Mouse (Mus musculus) thymus, postnatal 10 days (tissue): ENCODE measurements at regions not wholly inside any gene's neighbourhood (a gene's known extent, or its start where the extent isn't known, plus 50 kb on each side); places are given as distances from the start of the nearest gene placed in this dataset.

Experiments
- DNase-seq, 2 experiments: peaks; one replicate each; pipeline ENCODE4 v3.0.0; 2021; ENCODE audit warnings: low spot score in 2 of 2

DNA sequence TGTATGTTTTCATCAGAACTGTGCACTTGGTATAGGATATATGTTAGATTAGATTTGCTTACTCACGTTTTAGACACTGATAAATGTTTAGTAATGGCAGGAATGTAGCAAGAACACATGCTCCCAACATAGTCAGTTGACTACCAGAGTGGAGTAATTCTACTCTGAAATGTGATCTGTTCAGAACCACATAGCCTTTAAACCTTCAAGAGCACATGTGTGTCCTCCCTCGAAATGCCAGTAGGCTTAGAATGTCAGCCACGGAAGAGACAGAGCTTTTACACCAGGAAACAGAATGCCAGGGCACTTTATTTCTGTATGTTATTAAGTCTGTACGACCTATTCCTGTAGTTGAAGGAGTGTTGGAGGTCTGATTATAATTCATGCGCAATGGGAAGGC, 51.3 kb upstream of the Cd28 start:
- no peak for DNase-seq

DNA sequence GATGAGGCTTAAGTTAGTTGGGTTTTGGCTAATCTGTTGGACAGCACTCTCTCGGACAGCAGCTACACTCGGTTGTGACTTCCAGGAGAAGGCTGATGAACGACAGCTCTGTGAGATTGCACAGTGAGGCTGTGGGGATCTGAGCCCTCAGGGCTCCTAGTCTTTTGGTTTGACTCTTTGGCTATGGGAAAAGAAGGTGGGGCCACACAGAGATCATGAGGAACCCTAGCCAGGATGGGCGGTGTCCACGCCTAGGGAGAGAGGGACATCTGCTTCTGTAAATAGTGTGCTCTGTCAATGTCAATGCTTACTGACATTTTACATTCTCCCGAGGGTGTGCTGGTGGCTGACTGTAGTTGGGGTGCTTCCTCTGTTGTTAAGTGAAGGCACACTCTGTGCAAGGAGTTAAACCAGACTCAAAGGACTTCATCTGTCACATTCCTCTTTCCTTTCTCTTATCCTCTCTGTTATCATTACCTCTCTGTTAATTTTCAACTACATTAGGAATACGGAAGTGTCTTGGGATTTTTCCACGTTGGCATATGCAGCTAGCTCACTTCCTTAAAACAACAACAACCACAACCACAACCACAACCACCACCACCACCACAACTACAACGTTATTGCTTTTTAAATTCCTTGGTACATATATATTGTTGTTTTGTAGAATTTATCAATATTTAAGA, 54.2 kb upstream of the Cd28 start:
- DNase-seq, result no peak

DNA sequence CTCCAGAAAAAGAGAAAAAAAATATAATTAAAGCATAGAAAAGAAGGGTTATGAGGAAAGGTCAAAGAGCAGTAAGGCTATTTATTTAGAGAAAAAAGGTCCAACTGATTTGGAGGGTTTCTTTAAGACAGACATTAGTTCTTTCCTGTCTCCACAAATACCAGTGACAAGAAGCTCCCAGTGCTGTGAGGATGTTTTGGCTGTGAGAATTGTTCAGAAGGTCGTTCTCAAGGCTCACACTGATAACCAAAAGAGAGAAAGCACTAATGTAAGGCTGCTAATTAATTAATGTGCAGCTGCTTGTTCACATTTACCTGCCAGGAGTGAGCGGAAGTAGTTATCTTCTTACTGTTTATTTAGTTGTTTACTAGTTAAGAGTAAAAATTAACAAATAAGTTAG, 54.7 kb upstream of the Cd28 start:
- no peak for DNase-seq

DNA sequence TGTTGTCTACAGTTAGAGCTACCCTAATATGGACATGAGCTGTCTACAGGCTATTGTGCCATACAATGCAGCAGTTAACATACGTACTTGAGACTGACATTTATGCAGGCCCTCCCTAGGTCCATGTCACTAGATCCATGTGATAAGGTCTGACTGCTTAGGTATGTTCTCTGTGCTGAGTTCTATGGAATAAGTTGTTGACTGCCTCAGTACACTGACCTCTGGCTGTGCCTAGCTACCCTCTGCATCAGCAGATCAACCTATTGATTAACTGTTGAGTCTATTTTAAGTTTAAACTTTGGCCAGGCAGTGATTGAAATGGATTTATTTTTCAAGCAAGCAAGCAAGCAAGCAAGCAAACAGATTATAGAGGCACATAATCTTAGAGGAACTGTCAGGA, 57.0 kb upstream of the Cd28 start:
- DNase-seq, result no peak

DNA sequence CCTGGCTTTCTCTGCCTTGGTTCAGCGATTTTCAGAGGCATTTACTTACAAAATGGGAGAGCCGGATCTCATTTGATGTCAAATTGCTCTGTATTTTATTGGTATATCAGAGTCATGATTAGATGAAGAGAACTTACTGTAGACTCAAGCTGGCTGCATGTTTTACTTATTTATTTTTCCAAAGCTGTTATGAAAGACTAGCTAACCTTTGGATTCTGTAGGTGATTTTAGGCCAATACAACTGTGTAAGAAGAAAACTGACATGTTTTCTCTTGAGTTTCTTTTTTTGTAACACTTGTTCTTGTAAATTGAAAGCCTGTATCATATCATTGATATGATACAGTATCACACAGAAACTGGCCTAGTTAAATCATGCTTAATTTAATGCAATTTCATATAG, 57.6 kb upstream of the Cd28 start:
- no peak for DNase-seq

DNA sequence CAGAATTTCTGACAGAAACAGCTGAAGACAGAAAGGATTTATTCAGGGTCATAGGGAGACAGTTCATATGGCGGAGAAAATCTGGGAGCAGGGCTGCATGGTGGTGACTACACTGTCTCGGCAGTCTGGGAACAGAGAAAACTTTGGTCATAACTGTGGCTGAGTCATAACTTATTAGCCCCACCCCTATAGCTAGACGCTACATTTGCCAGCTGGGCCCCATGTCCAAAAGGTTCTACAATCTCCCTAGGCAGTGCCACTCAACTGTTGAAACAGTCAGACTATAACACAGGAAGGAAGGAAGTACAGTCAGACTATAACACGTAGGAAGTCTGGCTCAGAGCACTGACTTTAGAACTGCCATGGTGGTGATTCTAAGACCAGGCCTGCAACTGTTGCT, 58.2 kb upstream of the Cd28 start:
- no peak for DNase-seq

DNA sequence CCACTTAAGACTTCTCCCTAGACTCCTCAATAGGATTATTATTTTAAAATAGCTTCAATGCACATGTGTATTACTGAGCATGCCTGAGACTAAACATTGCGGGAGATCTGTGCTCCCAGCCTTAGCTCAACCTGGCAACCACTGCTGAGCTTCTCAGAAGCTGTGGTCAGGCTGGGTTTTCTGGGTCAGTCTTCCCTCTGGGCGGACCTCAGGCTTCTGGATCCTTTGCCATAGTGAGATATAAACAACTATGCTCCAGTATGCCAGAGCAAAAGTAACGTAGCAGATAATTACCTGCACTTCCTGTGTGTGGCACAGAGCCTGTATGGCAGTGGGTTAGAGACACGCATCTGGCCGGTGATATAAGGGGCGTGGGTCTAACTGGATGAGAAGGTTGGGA, 59.1 kb upstream of the Cd28 start:
- DNase-seq, result no peak

DNA sequence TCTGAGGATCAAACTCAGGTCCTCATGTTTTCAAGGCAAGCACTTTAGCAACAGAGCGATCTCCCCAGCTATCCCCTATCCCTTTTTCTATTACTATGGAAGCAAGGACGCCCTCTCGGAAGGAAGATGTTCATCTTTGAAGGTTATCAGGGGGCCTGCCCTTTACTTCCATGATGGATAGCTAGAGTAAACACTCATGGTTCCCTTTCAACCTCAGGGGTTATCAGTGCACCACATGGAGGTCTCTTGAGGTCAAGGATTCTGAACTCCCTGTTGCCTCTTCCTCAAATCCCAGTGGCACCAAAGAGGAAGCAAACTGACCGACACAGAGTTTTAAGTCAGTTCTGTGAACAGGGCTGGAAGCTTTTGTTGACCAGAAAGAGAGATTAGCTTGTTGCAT, 59.6 kb upstream of the Cd28 start:
- no peak for DNase-seq

DNA sequence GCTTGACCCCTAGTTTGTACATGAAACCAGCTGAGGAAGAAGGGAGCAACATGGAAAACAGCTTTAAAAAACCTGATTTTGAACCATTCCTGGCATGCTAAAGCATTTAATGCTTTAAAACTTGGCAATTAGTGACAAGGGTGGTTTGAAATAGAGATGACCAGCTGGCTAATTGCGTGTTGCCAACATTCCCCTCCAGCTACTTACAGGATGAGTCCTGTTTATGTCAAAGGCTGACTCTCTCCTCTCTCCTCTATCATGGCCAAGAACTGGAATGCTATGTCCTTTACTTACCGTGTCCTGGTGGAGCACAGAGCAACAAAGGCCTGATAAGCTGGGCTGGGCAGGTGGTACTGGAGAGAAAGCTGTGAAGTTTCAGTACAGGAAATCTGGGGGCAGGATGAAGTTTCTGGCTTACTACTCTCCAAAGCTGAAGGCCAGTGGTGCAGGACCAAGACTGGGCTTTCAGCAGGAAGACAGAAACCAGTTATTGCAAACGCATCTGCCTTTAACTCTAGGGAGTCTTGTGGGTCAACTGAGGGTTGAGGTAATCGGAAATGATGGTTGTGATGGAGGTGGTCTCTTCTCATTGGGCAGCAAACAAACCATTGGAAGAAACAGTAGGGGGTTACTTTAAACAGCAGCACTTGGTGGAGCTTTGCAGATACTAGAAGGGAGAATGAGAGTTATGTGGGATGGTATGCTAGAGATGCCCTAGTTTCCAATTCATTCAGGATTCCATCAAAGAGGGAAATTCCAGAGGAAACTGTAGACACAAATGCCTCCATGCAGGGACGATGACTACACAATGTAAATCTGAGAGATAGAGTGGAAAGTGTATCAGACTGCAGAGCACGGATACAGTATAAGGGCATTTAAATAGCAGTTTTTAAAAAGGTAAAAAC, 60.7 kb upstream of the Cd28 start:
- no peak for DNase-seq

DNA sequence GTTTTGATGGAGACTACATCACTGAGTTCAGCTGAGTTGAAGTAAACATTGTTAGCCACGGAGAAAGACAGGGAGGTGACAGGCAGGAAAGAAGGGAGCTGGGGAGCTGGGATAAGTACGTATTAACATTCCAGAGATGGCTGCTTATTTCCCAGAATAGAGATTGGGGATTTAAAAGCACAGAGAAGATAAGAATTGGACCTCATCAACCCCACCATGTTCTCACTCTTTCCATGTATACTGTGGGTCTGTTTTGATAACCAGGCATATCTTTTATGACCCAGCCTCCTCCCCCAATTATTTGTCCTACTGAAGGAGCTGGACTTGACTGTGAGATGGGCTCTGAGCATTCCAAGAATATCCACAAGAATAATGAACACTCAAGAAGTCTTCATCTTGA, 61.4 kb upstream of the Cd28 start:
- no peak for DNase-seq

DNA sequence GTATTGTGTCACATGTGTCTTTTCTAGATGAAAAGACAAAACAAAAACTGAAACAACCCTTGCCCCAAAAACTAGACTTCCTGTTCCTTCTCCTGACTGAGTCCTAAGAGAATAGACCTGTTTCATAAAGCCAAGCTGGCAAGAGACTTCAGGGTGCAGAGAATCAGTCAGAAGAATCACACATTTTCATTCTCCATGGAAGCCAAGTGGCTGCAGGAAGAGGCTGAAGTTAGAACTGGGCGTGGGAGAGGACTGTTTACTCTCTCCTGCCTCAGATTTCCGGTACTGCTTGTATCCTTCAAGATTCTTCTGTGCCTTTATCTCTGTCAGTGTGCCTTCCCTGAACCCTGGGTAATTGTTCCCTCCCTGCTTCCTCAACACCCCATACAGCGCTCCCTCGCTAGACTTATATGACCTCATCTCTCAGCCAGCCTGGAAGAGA, 64.0 kb upstream of the Cd28 start:
- DNase-seq, result peak in 1 of 2 experiments; percentile 11

DNA sequence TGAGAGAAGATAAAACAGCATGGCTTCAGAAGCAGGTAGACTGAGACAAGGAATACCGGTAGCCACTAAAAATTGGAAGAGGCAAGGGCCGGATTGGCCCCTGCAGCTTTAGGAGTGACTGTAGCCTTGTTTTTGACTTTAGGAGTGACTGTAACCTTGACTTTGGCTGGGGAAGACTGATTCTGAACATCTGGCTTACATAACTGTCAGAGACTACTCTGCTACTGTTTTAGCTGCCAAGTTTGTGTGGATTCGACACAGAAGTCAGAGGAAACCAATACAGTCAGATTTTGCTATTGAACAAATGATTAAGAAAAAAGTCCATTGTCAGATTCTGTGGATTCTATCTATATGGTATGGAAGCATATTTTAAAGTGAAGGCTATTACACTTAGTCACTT, 66.4 kb upstream of the Cd28 start:
- DNase-seq, result no peak

DNA sequence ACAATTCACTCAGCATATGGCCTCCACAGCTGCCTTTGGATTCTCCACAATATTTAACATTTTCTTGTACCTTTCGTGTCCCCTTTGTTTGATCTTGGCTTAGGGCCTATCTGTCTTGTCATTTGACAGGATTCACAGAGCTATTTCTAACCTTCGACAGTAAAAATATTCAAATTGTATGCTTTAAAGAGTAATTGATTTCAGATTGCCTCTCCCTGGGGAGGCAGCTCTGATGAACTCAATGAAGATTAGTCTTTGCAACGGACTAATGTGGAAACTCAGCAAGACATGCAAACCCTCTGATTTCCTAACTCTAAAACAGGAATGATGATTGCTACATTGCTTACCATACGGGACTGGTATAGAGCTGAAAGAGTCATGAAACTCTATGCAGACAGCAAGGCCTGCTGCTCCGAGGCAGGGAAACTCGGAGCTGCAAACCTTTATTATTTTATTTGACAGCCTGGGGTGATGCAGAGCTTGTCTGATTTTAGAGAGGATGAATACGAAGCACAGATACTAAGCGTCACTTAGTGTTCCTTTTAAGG, 67.2 kb upstream of the Cd28 start:
- DNase-seq, result no peak

DNA sequence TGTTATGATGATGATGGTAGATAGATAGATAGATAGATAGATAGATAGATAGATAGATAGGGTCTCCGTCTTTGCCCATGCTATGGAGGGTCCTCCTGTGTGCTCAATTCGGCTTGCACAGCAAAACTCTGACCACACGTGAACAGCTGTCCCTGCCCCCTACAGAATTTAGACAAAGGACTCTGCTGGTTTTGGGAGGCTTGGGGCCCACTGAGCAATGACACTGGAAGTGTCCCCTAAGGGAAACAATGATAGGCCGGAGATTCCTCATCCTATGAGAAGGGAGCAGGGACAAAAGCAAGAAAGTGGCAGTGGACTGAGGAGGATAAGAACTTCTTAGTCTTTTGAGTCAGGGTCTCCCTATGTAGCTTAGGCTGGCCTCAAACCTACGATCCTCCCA, 69.8 kb upstream of the Cd28 start:
- no peak for DNase-seq

DNA sequence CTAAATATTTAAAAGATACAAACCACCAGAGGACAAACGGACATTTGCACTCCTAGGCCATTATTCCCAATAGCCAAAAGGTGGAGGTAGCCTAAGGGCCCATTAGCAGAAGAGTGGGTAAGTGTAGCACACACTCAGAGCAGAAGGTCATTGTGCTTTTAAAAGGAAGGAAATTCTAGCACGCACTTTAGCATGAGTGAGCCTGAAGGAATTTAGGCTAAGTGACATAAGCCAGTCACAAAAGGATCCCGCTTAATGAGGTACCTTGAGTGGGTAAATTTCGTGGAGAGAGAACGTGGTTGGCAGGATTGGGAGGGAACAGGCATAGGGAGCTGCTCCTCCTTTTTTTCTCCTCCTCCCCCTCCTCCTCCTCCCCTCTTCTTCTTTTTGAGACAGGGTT, 70.4 kb upstream of the Cd28 start:
- DNase-seq, result no peak

DNA sequence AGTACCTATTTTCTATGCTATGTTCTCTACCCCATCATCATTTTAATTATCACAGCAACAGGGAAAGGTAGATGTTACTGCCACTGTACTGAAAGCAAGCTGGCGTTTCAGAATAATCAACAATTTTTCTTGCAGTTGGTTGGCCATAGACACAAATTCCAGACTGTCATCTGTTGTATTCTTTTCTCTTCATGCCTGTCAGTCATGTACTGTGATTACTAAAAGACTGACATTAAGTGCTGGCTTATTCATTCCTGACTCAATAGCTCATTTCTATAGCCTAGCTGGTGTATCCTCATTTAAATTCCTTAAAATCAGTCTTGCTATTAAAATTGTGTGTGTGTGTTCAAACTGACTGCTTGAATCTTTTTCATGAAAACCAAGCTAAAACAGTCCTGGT, 71.4 kb upstream of the Cd28 start:
- no peak for DNase-seq

DNA sequence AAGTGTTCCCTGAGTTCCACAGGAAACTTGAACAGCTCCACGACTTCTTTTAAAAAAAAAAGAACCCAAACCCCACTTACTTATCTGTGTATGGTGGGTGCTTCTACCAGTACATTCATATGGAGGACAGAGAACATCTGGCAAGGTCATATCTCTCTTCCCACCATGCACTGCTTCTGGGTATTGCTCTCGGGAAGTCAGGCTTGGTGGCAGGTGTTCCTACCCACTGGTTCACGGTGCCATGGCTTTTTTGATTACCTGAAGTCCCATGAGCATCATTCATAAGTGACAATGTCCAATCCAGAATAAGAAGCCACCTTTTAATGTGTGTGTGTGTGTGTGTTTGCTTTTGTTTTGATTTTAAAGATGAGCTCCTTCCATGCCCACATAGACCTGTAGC, 73.8 kb upstream of the Cd28 start:
- DNase-seq, result no peak

DNA sequence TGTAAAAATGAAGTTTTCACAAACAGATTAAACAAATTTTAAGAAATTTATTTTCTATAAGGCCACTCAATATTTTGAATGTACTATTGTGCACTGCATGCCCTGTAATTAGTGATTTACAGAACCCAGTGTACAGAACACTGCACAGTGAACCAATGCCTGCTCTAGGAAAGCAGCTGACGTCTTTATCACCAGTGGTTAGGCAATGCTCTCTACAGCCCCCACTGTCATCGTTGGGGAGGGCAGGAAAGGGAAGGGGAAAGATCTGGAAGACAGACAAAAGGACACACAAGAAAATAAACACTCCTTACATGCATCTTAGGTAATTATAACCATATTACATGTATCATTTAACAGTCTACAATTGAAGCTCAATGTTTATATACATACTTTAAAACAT, 74.4 kb upstream of the Cd28 start:
- DNase-seq, result no peak

DNA sequence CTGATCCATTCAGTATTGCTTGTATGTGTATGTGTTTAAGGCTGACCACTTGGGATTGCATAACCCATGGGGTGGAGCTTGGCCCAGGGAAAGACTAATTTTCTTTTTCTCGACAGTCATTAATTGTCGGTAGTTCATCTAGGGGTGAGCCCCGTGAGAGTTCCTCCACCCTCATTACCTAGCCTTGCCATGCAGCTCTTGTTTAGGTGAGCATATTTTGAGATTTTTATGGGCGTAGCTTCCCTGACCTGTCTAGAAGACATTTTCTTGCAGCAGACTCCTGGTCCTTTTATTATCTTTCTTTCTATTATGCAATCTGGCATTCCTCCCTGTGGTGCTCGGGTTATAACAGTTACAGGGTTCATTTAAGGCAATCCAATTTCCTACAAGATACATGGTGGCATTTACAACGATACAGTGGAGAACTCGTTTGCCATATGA, 74.4 kb upstream of the Raph1 start:
- DNase-seq, result no peak

DNA sequence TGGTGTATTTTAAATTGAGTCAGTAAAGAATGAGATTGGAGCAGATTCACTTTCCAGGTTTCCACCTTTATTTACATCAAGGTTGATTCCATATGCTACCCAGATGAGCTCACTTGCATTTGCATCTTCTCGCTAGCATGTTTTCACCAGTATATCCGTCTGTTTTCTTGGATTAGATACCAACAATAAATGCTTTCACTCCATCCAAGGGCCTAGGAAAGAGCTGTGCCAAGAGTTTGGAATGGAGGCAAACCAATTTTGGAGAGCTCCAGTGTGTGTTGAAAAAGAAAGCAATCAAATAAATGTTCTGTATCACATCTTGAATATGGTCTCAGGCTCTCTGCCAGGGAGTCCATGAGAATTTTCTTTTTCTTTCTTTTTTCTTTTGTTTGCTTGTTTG, 72.6 kb upstream of the Raph1 start:
- no peak for DNase-seq

DNA sequence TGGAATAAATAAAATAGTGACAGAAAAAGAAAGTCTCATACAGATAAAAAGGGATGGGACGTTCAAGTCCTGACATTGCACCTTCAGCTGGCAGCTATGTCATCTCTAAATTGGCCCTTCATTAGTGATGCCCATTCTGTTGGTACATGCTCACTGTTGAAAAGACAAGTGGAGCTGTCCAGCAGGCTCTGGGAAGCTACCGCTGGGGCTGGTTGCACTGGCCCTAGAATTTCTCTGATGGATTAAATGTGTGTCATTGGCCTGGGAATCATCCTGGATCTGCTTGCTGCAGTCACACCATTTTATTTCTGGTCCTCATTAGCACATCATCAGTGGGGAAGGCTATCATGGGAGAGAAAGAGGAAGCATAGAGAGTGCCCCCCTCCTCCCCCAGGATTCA, 72.2 kb upstream of the Raph1 start:
- DNase-seq, result no peak

DNA sequence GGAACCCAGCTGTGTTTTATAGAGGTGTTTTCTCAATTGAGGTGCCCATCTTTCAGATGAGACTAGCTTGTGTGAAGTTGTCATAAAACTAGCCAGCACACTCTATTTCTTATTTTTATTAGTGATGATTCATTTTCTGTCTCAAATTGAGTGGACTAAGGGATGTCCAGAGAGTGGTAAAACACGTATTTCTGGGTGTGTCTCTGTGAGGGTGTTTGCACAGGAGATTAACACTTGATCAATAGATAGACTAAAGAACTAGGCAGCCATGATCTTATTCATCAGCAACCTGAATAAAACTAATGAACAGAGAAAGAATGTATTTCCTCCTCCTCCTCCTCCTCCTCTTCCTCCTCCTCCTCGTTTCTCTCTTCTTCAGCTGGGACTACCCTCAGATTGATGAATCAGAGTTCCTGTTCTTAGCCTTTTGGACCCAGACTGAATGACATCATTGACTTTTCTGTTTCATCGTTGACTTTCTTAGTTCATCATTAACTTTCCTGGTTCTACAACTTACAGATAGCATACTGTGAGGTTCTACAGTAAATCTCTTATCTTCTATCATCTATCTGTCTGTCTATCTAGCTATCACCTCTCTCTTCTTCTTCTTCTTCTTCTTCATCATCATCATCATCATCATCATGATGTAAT, 70.0 kb upstream of the Raph1 start:
- DNase-seq, result no peak
